19 mouse cellular contexts compared by ENCODE assay signal in genomic region chr19:60432347-60433129, GRCm38 (mm10). TPM values are rescaled to one million over a fixed set of nuclear protein-coding genes. Genes with fewer than 3 reads are reported as not detected.
DNase-seq lines count a peak whose midpoint lies in the region; ATAC-seq and TF ChIP-seq lines count a peak whose summit lies in the region.
"Had no signal": no experiment of that assay in that cellular context is flagged by ENCODE, and none has a peak within 500 bp of the region (broad histone marks: within the 10 kb centered on the region; RNA-seq: fewer than 3 reads in every experiment).

No protein-coding gene starts in this region.

- H3K27me3 ChIP-seq in forebrain, embryonic 14.5 days (replicated peaks; ENCODE audit: control insufficient read depth, insufficient read depth, low read length) = no peaks in the 10 kb centered on the region
- H3K27me3 ChIP-seq in forebrain, embryonic 10.5 days (ENCODE audit: poor library complexity, severe bottlenecking) = no peaks in the 10 kb centered on the region
- no peaks in the 10 kb centered on the region for H3K27me3 ChIP-seq in kidney, embryonic 14.5 days (ENCODE audit: control insufficient read depth, insufficient read depth, low read length)
- no peaks in the 10 kb centered on the region for H3K27me3 ChIP-seq in lung, embryonic 14.5 days (ENCODE audit: insufficient read depth, low read length)
- H3K27me3 ChIP-seq: megakaryocyte, embryonic 14.5 days had no signal

- H3K27ac ChIP-seq in forebrain, embryonic 14.5 days (ENCODE audit: low read depth, low read length) = no peak overlapping the region
- H3K27ac ChIP-seq in forebrain, embryonic 10.5 days = no peak overlapping the region
- H3K27ac ChIP-seq in kidney, embryonic 14.5 days (ENCODE audit: low read depth, low read length) = no peak overlapping the region
- H3K27ac ChIP-seq in lung, embryonic 14.5 days (ENCODE audit: low read depth) = no peak overlapping the region

- no peak overlapping the region for H3K9ac ChIP-seq in forebrain, embryonic 14.5 days (ENCODE audit: low read length)
- H3K9ac ChIP-seq in kidney, embryonic 14.5 days (ENCODE audit: low read depth, low read length) = no peak overlapping the region
- no peak overlapping the region for H3K9ac ChIP-seq in lung, embryonic 14.5 days

- 0 out of 2 replicates have a peak, but pooled peaks have one; percentile 9 for TF ChIP-seq CTCF in lung, embryonic 14.5 days (IDR thresholded peaks at IDR 0.05; ENCODE audit: low read depth)
- TF ChIP-seq CTCF in brain, embryonic 14.5 days (IDR thresholded peaks at IDR 0.05; ENCODE audit: borderline replicate concordance, extremely low read depth, insufficient read depth, insufficient read length) = peak; percentile 43; the same call in 1 of the 2 replicates

- no peak overlapping the region for H3K4me3 ChIP-seq in forebrain, embryonic 14.5 days (ENCODE audit: low read depth, low read length)
- H3K4me3 ChIP-seq in forebrain, embryonic 10.5 days = no peak overlapping the region
- H3K4me3 ChIP-seq in kidney, embryonic 14.5 days (ENCODE audit: low read length) = no peak overlapping the region
- H3K4me3 ChIP-seq in lung, embryonic 14.5 days (ENCODE audit: low read depth, low read length) = no peak overlapping the region
- H3K4me3 ChIP-seq: erythroblast, embryonic 14.5 days; megakaryocyte, embryonic 14.5 days had no signal

- no peaks in the 10 kb centered on the region for H3K4me1 ChIP-seq in forebrain, embryonic 14.5 days (ENCODE audit: control insufficient read depth, insufficient read depth, low read length)
- no peaks in the 10 kb centered on the region for H3K4me1 ChIP-seq in forebrain, embryonic 10.5 days
- H3K4me1 ChIP-seq in kidney, embryonic 14.5 days (ENCODE audit: control insufficient read depth, insufficient read depth, low read length) = no peaks in the 10 kb centered on the region
- H3K4me1 ChIP-seq in lung, embryonic 14.5 days (ENCODE audit: insufficient read depth) = no peaks in the 10 kb centered on the region
- H3K4me1 ChIP-seq: megakaryocyte, embryonic 14.5 days had no signal

- WGBS in forebrain, embryonic 14.5 days = 86% methylated on average over 6 of the region's 6 CpGs
- 91% methylated on average over 6 of the region's 6 CpGs for WGBS in forebrain, embryonic 10.5 days
- 87% methylated on average over 6 of the region's 6 CpGs for WGBS in kidney, embryonic 14.5 days
- WGBS in lung, embryonic 14.5 days = 66% methylated on average over 6 of the region's 6 CpGs

- no peaks in the 10 kb centered on the region for H3K9me3 ChIP-seq in forebrain, embryonic 14.5 days (replicated peaks; ENCODE audit: control insufficient read depth, low read length)
- H3K9me3 ChIP-seq in forebrain, embryonic 10.5 days = no peaks in the 10 kb centered on the region
- no peaks in the 10 kb centered on the region for H3K9me3 ChIP-seq in kidney, embryonic 14.5 days (ENCODE audit: control insufficient read depth, low read length)
- no peaks in the 10 kb centered on the region for H3K9me3 ChIP-seq in lung, embryonic 14.5 days (ENCODE audit: low read depth, low read length)
- H3K9me3 ChIP-seq: megakaryocyte, embryonic 14.5 days had no signal

- no peaks in the 10 kb centered on the region for H3K36me3 ChIP-seq in forebrain, embryonic 14.5 days (ENCODE audit: control insufficient read depth, insufficient read depth, low read length)
- H3K36me3 ChIP-seq in forebrain, embryonic 10.5 days (replicated peaks) = no peaks in the 10 kb centered on the region
- no peaks in the 10 kb centered on the region for H3K36me3 ChIP-seq in kidney, embryonic 14.5 days (ENCODE audit: control insufficient read depth, insufficient read depth, low read length)
- H3K36me3 ChIP-seq in lung, embryonic 14.5 days (ENCODE audit: insufficient read depth) = no peaks in the 10 kb centered on the region

- DNase-seq in forebrain, embryonic 14.5 days (ENCODE audit: low spot score) = peak; percentile 10
- DNase-seq in forebrain, embryonic 10.5 days (ENCODE audit: extremely low spot score, low spot score) = no peak
- DNase-seq in kidney, postnatal 10 days = peak; percentile 14
- no peak for DNase-seq in lung, embryonic 14.5 days
- no peak for DNase-seq in lung, postnatal 25 days (ENCODE audit: low spot score)
- DNase-seq in brain, embryonic 14.5 days (ENCODE audit: low read depth) = peak; percentile 22
- DNase-seq in cerebellum, adult 11 months = no peak
- DNase-seq: adrenal gland, adult 8-10 months; B cell, adult 2 months; cerebellum, adult 9-10 months; heart, postnatal 36 days; spleen, adult 18-20 months had no signal

- ATAC-seq in forebrain, embryonic 14.5 days = no peak
- ATAC-seq in kidney, embryonic 14.5 days (ENCODE audit: low FRiP score, low TSS enrichment) = no peak
- ATAC-seq in lung, embryonic 14.5 days (ENCODE audit: insufficient read depth) = no peak
- ATAC-seq: lung, postnatal 0 days had no signal

- no peak for TF ChIP-seq POLR2A in brain, embryonic 14.5 days (IDR thresholded peaks at IDR 0.05; ENCODE audit: borderline replicate concordance, extremely low read depth, insufficient read depth, insufficient read length, poor library complexity, severe bottlenecking)

- H3K4me2 ChIP-seq in forebrain, embryonic 14.5 days (ENCODE audit: low read length) = no peak overlapping the region
- H3K4me2 ChIP-seq in kidney, embryonic 14.5 days (replicated peaks; ENCODE audit: low read depth, low read length) = no peak overlapping the region
- H3K4me2 ChIP-seq in lung, embryonic 14.5 days = no peak overlapping the region
- H3K4me2 ChIP-seq: heart, embryonic 11.5 days had no signal

RNA-seq across cellular contexts. Expression of gene Prlhr, which starts 35.6 kb away (rescaled TPM):
- 0.10 and 0.22 TPM in 2 replicates for polyA plus RNA-seq in forebrain, embryonic 14.5 days (2014; fragmentation: Nextera tagmentation; extraction: Ambion mirVana)
- not detected in 2 replicates for polyA plus RNA-seq in forebrain, embryonic 10.5 days (2016; fragmentation: Nextera tagmentation; extraction: Ambion mirVana)
- not detected in 2 replicates for polyA plus RNA-seq in kidney, embryonic 14.5 days (2014; fragmentation: Nextera tagmentation; extraction: Ambion mirVana)
- not detected in 2 replicates for polyA plus RNA-seq in lung, embryonic 14.5 days (2014; fragmentation: Nextera tagmentation; extraction: Ambion mirVana)
- 1.1 and 1.2 TPM in 2 replicates for polyA plus RNA-seq in brain, embryonic 14.5 days (2012; rRNA removed)
- polyA plus RNA-seq: erythroblast, embryonic 14.5 days; heart, embryonic 11.5 days; liver, adult 2 months; lung, postnatal 0 days; stomach, embryonic 16.5 days had no signal

Comparison
In these comparisons a context has a peak if more than half of its experiments do, and no peak if none do; other contexts are left out.
1. DNase-seq: peak in forebrain, embryonic 14.5 days (single experiment), kidney, postnatal 10 days (single experiment) and brain, embryonic 14.5 days (single experiment); none in forebrain, embryonic 10.5 days (single experiment), lung, embryonic 14.5 days (single experiment), lung, postnatal 25 days (single experiment) and cerebellum, adult 11 months (single experiment).